Mouse (Mus musculus): ENCODE measurements around the gene Scn5a.

DNA sequence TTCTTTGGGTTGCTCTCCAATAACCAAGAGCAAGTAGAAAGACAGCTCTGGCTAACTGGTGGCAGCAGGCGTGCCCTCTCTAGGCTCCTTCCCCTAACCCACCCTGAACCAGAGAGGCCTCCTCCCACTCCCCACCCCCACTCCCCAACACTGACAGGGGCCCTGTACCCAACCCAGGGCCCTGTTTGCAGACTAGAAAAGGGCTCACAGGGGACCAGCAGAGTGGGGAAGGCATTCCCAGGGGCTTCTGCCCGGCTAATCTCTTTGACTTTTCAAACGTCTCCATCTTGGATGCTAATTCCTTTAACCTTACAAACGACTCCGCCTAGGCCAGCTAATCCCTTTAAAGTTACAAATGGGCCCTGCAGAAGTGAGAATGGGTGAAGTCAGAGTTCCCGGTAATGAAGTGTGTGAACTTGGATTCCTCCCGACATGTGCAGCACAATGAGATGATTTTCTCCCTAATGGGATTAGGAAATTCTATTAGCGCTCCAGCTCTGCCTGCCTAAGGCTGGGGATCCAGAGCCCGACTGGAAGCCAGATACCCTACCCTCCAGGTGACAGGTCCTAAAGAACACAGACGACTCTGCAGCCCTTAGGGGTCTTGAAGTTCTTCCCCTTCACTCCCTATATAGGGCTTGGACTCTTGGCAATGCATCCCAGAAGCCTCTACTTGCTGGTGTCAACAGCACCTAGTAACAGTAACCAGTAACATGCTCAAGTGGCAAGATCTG, 47.0 kb downstream of the Scn5a start:
- TF ChIP-seq CTCF (IDR thresholded peaks at IDR 0.05; ENCODE audit: control insufficient read depth, insufficient read depth, insufficient read length) (no peak), MYOD1 (IDR thresholded peaks at IDR 0.05; ENCODE audit: control insufficient read depth, insufficient read length, low read depth) (no peak), CEBPB (IDR thresholded peaks at IDR 0.05; ENCODE audit: low read depth) (no peak)

All from C2C12 (cell line).